Mouse (Mus musculus): Measurements from ENCODE around the gene Agap2.

GRCm38 (mm10) chr10:127129431-127129830 is 54.3 kb downstream of the Agap2 start:
- TF ChIP-seq POLR2A (IDR thresholded peaks at IDR 0.05; ENCODE audit: borderline replicate concordance, low read depth, low read length) (no peak), CTCF (IDR thresholded peaks at IDR 0.05; ENCODE audit: low read depth, low read length) (no peak)

Measured in bone marrow macrophage, adult 2 months (primary cell).